Mouse (Mus musculus): ENCODE measurements around the gene Dtd1. TPM values are rescaled to one million over a fixed set of nuclear protein-coding genes. Genes with fewer than 3 reads are reported as not detected.

The Dtd1 gene
- total RNA-seq, 2 experiments from 2014 or later: 74.4 to 76.2 TPM

DNA sequence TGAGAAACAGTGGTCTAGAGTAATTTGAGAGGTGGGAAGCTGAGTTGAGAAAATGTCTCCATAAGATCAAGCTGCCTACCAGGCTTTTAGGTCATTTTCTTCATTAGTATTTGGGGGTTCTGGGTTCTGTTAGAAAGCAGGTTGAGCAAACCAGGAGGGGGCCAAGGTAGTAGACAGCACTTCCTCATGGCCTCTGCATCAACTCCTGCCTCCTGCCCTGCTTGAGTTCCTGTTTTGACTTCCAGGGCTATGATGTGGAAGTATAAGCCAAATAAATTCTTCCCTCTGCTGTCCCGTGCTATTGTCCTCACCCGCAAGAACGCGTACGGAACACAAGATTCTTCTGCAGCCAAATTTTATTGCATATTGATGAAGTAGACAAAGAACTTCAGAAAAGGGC lies 165.5 kb downstream of the Dtd1 start:
- no peak for DNase-seq (ENCODE audit: low spot score in 2 of 2)

- no peak for DNase-seq (ENCODE audit: low spot score in 2 of 2)
These were observed 168.8 kb downstream of the Dtd1 start for GRCm38 (mm10) chr2:144768375-144769117.

DNA sequence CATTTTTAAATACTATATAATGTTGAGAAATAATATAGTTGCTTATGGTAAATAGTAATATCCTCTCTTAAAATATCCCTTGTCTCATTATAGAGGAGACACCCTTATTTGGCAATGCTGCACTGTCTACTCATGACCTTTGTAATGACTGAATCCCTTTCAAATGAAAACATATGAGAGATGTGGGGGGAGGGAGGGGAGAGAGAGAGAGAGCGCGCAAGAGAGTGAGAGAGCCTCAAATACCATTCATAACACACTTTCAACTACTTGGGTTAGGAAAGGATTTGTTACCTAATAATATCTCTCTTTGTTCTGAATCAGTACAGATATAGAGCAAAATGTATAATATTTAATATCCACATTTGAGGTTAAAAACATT lies 169.4 kb downstream of the Dtd1 start:
- DNase-seq (ENCODE audit: low spot score in 2 of 2): no peak

DNA sequence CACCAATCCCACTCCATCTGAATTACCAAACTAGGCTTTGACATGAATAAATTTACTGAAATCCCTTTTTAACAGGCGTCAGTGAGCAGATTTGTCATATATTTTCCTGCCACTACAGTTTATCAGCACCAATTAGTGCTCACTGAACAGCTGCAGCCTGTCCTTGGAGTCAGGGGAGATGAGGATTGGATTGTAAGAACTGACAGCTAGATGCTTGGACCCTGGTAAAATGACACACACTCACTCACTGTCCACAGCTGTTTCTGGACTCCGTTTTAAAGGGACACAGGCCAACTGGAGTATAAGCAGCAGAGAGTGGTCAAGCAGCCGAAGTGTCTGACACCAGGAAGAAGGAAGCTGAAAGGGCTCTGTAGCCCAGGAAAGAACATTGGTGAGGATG lies 169.9 kb downstream of the Dtd1 start:
- no peak for DNase-seq (ENCODE audit: low spot score in 2 of 2)

DNA sequence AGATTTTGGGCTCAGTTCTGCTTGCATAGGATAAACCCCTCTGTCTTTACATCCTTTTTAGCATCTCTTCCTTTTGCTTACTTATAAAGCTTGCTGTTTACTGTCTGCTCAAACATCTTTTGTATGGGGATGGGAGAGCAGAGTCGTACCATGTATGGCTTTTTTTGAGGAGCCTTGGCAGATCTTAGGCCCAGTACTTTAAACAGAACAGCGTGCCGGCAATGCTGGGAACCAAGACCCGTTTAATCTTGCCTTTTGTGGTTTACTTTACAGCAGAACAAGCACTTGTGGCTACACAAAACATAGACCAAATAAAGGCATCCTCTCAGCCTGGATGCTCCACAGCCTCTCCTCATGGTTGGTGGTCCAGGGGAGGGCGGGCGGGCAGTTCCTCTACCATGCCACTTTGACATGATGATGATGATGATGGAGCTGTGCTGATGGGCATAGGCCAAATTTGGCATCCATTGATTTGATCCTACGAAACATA lies 170.8 kb downstream of the Dtd1 start:
- no peak for DNase-seq (ENCODE audit: low spot score in 2 of 2)

- DNase-seq (ENCODE audit: low spot score in 2 of 2): no peak
These were observed 172.1 kb downstream of the Dtd1 start for GRCm38 (mm10) chr2:144771841-144772240.

DNA sequence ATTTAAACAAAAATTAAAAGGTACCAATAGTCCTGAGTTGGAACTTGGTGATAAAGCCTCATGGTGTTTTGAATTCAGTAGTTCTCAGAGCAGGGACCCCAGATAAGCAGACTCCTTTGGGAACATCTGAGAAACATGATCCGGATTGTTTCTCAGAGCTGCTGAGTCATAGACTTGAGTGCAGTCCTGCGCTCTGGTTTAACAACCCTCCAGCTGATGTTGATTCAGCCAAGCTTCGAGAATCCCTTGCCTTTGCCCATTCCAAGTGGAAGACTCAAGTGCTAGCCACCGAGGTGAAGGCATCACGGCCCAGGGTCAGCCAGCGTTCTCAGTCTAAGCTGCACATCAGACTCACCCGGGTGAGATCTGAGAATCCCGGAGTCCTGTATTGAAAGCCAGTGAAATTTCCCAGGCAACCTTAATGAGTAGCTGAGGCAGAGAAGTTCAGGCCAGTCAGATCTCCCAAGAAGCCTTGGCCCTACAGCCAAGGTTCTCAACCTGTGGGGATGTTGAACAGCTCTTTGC lies 175.0 kb downstream of the Dtd1 start:
- DNase-seq (ENCODE audit: low spot score in 2 of 2): no peak

DNA sequence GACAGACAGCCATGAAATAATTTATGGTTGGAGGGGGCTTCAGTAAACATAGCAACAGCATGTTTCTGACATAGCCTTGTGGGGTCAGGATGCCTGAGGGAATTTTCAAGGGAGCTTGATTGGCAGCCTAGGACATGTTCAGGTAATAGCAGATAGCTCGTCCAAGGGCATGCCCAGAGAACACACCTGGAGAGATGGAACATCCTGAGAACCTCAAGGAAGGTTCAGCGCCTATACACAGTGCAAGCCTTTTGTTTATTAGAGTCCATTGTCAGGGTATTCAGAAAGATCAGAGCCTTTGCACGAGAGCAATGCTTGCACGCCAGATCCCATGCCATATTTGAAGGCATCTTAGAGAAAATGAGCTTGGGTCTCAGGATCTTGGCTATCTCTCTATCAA lies 175.9 kb downstream of the Dtd1 start:
- no peak for DNase-seq (ENCODE audit: low spot score in 2 of 2)

GRCm38 (mm10) chr2:144779263-144779662 lies 179.6 kb downstream of the Dtd1 start:
- DNase-seq (ENCODE audit: low spot score in 2 of 2): no peak

- no peak for DNase-seq (ENCODE audit: low spot score in 2 of 2)
These were observed 181.0 kb downstream of the Dtd1 start for GRCm38 (mm10) chr2:144780731-144781130.

GRCm38 (mm10) chr2:144781871-144782270 lies 182.2 kb downstream of the Dtd1 start:
- DNase-seq (ENCODE audit: low spot score in 2 of 2): no peak

DNA sequence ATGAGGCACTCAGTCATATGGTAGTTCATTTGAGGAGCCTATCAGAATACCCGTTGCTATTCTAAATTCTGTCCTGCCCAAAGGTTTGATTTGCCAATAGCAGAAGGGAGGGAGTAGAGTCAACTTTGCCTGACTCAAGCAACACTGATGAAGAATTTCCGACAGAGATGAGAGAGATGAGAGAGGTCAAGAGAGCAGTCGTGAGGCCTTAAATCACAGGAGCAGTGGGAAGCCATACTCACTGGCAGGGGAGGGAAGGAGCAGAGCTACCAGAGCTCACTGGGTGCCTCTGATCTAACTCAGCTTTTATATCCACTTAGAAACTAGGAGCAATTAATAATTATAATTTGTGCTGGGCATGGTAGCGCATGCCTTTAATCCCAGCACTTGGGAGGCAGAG lies 182.8 kb downstream of the Dtd1 start:
- no peak for DNase-seq (ENCODE audit: low spot score in 2 of 2)

DNA sequence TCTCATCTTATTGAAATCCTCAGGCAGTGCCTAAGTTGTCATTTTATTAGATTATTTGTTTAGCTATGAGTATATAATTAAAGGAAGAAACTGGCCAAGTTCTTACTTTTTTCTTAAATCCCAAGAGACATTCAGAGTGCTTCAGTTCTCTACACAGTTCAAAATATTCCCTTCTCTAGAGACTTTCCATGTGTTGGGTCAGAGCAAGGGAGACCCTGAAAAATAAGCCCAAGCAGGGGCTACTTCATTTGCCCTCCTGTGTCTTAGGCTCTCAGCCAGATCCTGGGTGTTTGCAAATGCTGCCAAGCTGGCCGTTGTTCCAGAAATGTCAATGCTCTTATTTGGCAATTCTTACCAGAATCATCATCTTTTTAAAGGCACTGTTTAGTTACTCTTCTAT lies 183.5 kb downstream of the Dtd1 start:
- DNase-seq (ENCODE audit: low spot score in 2 of 2): no peak

- DNase-seq (ENCODE audit: low spot score in 2 of 2): no peak
These were observed 184.1 kb downstream of the Dtd1 start for GRCm38 (mm10) chr2:144783831-144784230.

DNA sequence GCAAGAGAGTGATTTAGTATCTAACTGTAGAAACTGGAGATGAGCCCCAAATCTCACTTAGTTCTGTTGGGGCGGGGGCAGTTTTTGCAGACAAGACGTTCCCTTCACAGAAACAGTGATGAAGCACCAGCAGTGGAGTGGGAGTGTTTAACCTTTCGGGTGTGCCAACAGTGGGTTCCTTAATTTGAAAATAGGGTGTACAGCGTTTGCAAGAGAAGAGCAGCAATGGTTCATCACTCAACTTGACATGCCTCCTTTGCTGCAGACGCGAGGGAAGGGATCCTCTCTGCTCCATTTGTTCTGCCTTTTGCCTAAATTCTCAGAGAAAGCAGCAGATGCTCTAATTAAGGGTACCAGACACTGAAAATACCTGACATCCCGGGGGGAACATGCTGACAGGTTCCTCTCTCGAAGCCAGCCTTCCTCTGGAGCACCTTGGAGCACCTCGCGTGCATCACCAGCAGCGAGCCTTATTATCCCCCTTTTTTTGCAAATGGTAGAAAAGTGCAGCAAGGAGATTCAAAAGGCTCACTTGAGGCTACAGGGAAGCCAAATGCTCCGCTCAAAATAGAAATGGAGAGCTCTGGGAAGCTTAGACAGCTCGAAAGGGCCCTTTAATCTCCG lies 192.1 kb downstream of the Dtd1 start:
- peak; percentile 80 to 89 for DNase-seq (ENCODE audit: low spot score in 2 of 2)

DNA sequence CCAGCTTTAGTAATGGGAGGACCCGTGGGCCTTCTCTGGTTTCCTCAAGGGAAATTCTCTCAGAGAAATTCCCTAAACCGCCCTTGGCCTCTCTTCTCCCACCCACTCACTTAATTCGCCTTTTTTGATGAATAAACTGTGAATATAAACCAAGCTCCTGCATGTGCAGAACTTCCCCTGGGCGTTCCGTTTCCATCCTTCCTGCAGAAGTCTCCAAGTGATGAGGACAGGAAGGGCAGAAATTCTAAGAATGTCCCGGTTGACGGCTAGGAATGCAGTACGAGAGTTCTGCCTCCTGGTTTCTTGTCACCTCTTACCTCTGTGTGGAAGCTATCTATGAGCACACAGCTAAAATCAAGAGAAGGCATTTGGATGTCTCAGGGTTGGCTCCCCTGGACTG lies 197.8 kb downstream of the Dtd1 start:
- DNase-seq (ENCODE audit: low spot score in 2 of 2): no peak

- DNase-seq (ENCODE audit: low spot score in 2 of 2): no peak
These were observed 208.4 kb downstream of the Dtd1 start for GRCm38 (mm10) chr2:144807766-144808754.
